Mouse (Mus musculus): Measurements from ENCODE around the gene Ttc6.

GRCm38 (mm10) chr12:57563909-57564308 lies at the start of gene Ttc6:
- TF ChIP-seq POLR2A (IDR thresholded peaks at IDR 0.05; ENCODE audit: insufficient read depth, low read depth, low read length), result no peak
- TF ChIP-seq CTCF (IDR thresholded peaks at IDR 0.05), result no peak

Data from heart, adult 2 months (tissue).